Mouse (Mus musculus): ENCODE measurements at regions not wholly inside any gene's neighbourhood (a gene's known extent, or its start where the extent isn't known, plus 50 kb on each side); places are given as distances from the start of the nearest gene placed in this dataset.

DNA sequence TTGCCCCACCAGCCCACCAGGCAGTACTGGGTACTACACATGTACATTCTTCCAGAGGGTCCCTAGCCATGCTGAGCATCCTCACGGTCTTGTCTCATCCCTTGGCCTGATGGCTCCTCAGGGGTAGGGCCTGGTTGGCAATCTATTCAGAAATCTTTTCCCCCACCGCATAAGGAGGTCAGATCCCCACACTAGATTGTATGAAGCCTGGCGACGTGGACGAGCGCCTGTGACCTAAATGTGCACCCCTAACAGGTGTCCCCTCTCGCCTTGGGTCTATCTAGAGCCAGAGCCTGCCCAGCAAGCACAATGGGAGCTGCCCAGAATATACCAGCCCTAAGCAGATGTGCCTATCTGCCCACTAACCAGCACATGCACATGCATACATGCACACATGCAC lies 111.4 kb upstream of the Mrps22 start:
- WGBS: 84% methylated on average over 7 of the region's 7 CpGs
- TF ChIP-seq CTCF (IDR thresholded peaks at IDR 0.05; ENCODE audit: low read depth, low read length) (no peak), POLR2A (IDR thresholded peaks at IDR 0.05; ENCODE audit: extremely low read depth, insufficient read depth, low read length) (no peak)

DNA sequence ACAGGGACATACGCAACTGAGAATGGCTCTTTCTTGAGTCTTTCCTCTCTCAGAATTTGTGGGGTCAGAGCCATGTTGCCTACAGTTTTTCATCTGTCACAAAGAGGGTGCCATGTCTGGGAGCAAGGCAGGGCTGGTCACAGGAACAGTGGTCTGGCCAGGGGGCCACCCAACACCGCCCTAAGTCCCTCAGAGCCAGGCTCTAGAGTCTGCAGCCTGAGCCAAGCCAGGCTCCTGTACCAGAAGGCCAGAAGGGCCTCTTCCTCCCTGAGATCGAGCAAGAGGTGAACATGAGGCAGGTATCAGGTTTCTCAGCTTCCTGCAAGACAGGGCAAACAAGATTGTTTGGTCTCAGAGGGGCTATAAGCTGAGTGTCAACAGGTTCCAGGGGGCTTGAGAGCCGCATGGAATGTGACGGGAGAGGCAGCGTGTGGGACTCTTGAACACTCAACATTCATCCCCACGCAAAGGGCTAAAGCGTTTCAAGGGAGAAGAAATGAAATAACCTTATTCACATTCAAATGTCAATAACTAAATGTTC lies 110.6 kb upstream of the Mrps22 start:
- H3K79me2 ChIP-seq (ENCODE audit: control insufficient read depth, insufficient read depth, low read length): no peaks in the 10 kb centered on the region
- no peaks in the 10 kb centered on the region for H3K4me1 ChIP-seq (ENCODE audit: control insufficient read depth, insufficient read depth, low read length)
- H3K9ac ChIP-seq (ENCODE audit: low read depth, low read length): no peak overlapping the region
- DNase-seq (ENCODE audit: extremely low read depth, low read depth, low spot score): no peak
- H3K4me3 ChIP-seq (ENCODE audit: insufficient read depth, low read depth, low read length): no peak overlapping the region
- H3K27ac ChIP-seq (replicated peaks; ENCODE audit: insufficient read depth, low read depth, low read length): no peak overlapping the region
- H3K27me3 ChIP-seq (ENCODE audit: control insufficient read depth, insufficient read depth, low read length): no peaks in the 10 kb centered on the region
- TF ChIP-seq POLR2A (IDR thresholded peaks at IDR 0.05; ENCODE audit: extremely low read depth, insufficient read depth, low read length) (no peak), CTCF (IDR thresholded peaks at IDR 0.05; ENCODE audit: low read depth, low read length) (no peak)
- no peaks in the 10 kb centered on the region for H3K36me3 ChIP-seq (ENCODE audit: control insufficient read depth, insufficient read depth, low read length)
- 63% methylated on average over 8 of the region's 8 CpGs for WGBS

More for the DNA sequence above, 111.4 kb upstream of the Mrps22 start:
- Histone ChIP-seq H3K9ac (ENCODE audit: low read depth, low read length) (no peak overlapping the region), H3K27me3 (ENCODE audit: control insufficient read depth, insufficient read depth, low read length) (no peaks in the 10 kb centered on the region), H3K36me3 (ENCODE audit: control insufficient read depth, insufficient read depth, low read length) (no peaks in the 10 kb centered on the region), H3K79me2 (ENCODE audit: control insufficient read depth, insufficient read depth, low read length) (no peaks in the 10 kb centered on the region), H3K4me3 (ENCODE audit: insufficient read depth, low read depth, low read length) (no peak overlapping the region), H3K4me1 (ENCODE audit: control insufficient read depth, insufficient read depth, low read length) (no peaks in the 10 kb centered on the region), H3K27ac (replicated peaks; ENCODE audit: insufficient read depth, low read depth, low read length) (no peak overlapping the region)
- DNase-seq (ENCODE audit: extremely low read depth, low read depth, low spot score): no peak

GRCm38 (mm10) chr9:98710155-98710710 lies 108.8 kb upstream of the Mrps22 start:
- Histone ChIP-seq H3K27ac (replicated peaks; ENCODE audit: insufficient read depth, low read depth, low read length) (no peak overlapping the region), H3K9ac (ENCODE audit: low read depth, low read length) (no peak overlapping the region), H3K4me1 (ENCODE audit: control insufficient read depth, insufficient read depth, low read length) (no peaks in the 10 kb centered on the region), H3K27me3 (ENCODE audit: control insufficient read depth, insufficient read depth, low read length) (no peaks in the 10 kb centered on the region), H3K79me2 (ENCODE audit: control insufficient read depth, insufficient read depth, low read length) (no peaks in the 10 kb centered on the region), H3K36me3 (ENCODE audit: control insufficient read depth, insufficient read depth, low read length) (no peaks in the 10 kb centered on the region), H3K4me3 (ENCODE audit: insufficient read depth, low read depth, low read length) (no peak overlapping the region)
- TF ChIP-seq CTCF (IDR thresholded peaks at IDR 0.05; ENCODE audit: low read depth, low read length) (no peak), POLR2A (IDR thresholded peaks at IDR 0.05; ENCODE audit: extremely low read depth, insufficient read depth, low read length) (no peak)
- 85% methylated on average over 9 of the region's 9 CpGs for WGBS
- DNase-seq (ENCODE audit: extremely low read depth, low read depth, low spot score): no peak

- H3K4me3 ChIP-seq (ENCODE audit: insufficient read depth, low read depth, low read length): no peak overlapping the region
- WGBS: 81% methylated on average over 18 of the region's 18 CpGs
These were observed 106.7 kb upstream of the Mrps22 start for GRCm38 (mm10) chr9:98708001-98708680.

GRCm38 (mm10) chr9:98707491-98707890 lies 106.0 kb upstream of the Mrps22 start:
- Histone ChIP-seq H3K79me2 (ENCODE audit: control insufficient read depth, insufficient read depth, low read length) (no peaks in the 10 kb centered on the region), H3K27ac (replicated peaks; ENCODE audit: insufficient read depth, low read depth, low read length) (no peak overlapping the region), H3K4me1 (ENCODE audit: control insufficient read depth, insufficient read depth, low read length) (no peaks in the 10 kb centered on the region), H3K9ac (ENCODE audit: low read depth, low read length) (no peak overlapping the region), H3K27me3 (ENCODE audit: control insufficient read depth, insufficient read depth, low read length) (no peaks in the 10 kb centered on the region), H3K4me3 (ENCODE audit: insufficient read depth, low read depth, low read length) (no peak overlapping the region), H3K36me3 (ENCODE audit: control insufficient read depth, insufficient read depth, low read length) (no peaks in the 10 kb centered on the region)
- 87% methylated on average over 6 of the region's 6 CpGs for WGBS
- DNase-seq (ENCODE audit: extremely low read depth, low read depth, low spot score): no peak
- TF ChIP-seq POLR2A (IDR thresholded peaks at IDR 0.05; ENCODE audit: extremely low read depth, insufficient read depth, low read length) (no peak), CTCF (IDR thresholded peaks at IDR 0.05; ENCODE audit: low read depth, low read length) (no peak)

More at GRCm38 (mm10) chr9:98708001-98708680, 106.7 kb upstream of the Mrps22 start:
- Histone ChIP-seq H3K79me2 (ENCODE audit: control insufficient read depth, insufficient read depth, low read length) (no peaks in the 10 kb centered on the region), H3K27me3 (ENCODE audit: control insufficient read depth, insufficient read depth, low read length) (no peaks in the 10 kb centered on the region), H3K9ac (ENCODE audit: low read depth, low read length) (no peak overlapping the region), H3K27ac (replicated peaks; ENCODE audit: insufficient read depth, low read depth, low read length) (no peak overlapping the region), H3K4me1 (ENCODE audit: control insufficient read depth, insufficient read depth, low read length) (no peaks in the 10 kb centered on the region), H3K36me3 (ENCODE audit: control insufficient read depth, insufficient read depth, low read length) (no peaks in the 10 kb centered on the region)
- no peak for DNase-seq (ENCODE audit: extremely low read depth, low read depth, low spot score)
- no peak for TF ChIP-seq POLR2A (IDR thresholded peaks at IDR 0.05; ENCODE audit: extremely low read depth, insufficient read depth, low read length)
- TF ChIP-seq CTCF (IDR thresholded peaks at IDR 0.05; ENCODE audit: low read depth, low read length): no peak

- Histone ChIP-seq H3K4me3 (ENCODE audit: insufficient read depth, low read depth, low read length) (no peak overlapping the region), H3K36me3 (ENCODE audit: control insufficient read depth, insufficient read depth, low read length) (no peaks in the 10 kb centered on the region), H3K27ac (replicated peaks; ENCODE audit: insufficient read depth, low read depth, low read length) (no peak overlapping the region), H3K27me3 (ENCODE audit: control insufficient read depth, insufficient read depth, low read length) (no peaks in the 10 kb centered on the region), H3K79me2 (ENCODE audit: control insufficient read depth, insufficient read depth, low read length) (no peaks in the 10 kb centered on the region), H3K9ac (ENCODE audit: low read depth, low read length) (no peak overlapping the region), H3K4me1 (ENCODE audit: control insufficient read depth, insufficient read depth, low read length) (no peaks in the 10 kb centered on the region)
- no peak for TF ChIP-seq CTCF (IDR thresholded peaks at IDR 0.05; ENCODE audit: low read depth, low read length)
- no peak for TF ChIP-seq POLR2A (IDR thresholded peaks at IDR 0.05; ENCODE audit: extremely low read depth, insufficient read depth, low read length)
- DNase-seq (ENCODE audit: extremely low read depth, low read depth, low spot score): no peak
- WGBS: 28% methylated on average over 5 of the region's 5 CpGs
These were observed 102.7 kb upstream of the Mrps22 start for GRCm38 (mm10) chr9:98704131-98704530.
